Mouse (Mus musculus): ENCODE data around the gene Ninj2.
A peak's percentile ranks its signal among the peaks of the same experiment; 100 is the strongest.

Gene Ninj2

DNA sequence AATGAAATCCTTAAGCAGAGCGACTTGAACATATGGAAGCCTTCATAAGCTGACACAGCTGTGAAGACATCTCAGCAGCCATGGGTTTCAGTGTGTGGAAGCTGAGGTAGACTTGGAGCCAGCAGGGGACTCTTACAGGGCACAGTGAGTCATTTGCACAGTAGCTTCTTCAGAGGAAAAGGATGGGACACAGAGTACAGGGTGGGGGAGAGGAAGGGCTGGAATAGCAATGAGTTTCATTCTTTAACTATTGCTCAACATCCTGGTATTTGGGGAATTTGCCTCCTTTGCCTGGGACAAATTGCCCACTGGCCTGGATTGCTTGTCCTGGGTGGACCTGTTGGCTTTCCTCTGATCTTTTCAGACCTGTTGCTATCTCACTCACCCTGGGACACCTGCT lies 52.3 kb downstream of the Ninj2 start:
- peak in 1 of 2 experiments; percentile 71 for DNase-seq

DNA sequence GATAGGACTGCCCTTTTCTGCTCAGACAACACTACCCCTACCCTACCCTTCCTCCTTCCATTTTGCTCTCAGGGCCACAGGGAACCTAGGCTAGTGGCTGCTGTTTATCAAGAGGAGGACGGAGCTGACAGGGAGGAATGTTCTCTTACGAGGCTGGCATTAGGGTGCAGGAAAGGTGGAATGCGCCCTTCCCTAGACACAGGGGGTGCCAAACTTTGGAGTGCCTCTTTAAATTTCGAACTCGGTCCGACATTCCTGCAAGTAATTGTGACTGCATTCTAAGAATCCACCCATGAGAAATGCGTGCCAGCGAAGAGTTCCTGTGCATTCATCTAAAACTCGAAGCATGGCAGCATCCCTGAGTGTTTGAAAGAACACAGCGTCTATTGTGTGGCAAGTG lies 53.5 kb downstream of the Ninj2 start:
- DNase-seq, result peak; percentile 30 to 56

DNA sequence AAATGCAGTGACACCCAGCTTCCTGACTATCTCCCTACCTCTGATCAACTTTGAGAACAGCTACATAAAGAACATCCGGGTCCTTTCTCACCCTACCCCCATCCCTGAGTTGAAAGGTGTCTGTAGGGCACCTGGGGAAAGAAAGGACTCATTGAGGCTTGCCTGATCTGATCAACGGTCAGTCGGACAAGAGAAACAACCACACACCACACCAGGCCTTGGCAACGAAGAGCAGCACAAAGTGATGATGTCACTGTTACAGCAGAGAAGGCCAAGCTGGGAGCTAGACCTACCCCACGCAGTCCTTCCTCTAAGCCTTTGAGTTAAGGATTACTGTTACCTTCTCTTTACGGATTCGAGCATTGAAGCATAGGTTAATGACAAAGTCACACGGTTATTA lies 54.3 kb downstream of the Ninj2 start:
- no peak for DNase-seq

GRCm38 (mm10) chr6:120148716-120149392 lies 55.7 kb downstream of the Ninj2 start:
- no peak for DNase-seq

GRCm38 (mm10) chr6:120149458-120150120 lies 56.4 kb downstream of the Ninj2 start:
- no peak for DNase-seq

DNA sequence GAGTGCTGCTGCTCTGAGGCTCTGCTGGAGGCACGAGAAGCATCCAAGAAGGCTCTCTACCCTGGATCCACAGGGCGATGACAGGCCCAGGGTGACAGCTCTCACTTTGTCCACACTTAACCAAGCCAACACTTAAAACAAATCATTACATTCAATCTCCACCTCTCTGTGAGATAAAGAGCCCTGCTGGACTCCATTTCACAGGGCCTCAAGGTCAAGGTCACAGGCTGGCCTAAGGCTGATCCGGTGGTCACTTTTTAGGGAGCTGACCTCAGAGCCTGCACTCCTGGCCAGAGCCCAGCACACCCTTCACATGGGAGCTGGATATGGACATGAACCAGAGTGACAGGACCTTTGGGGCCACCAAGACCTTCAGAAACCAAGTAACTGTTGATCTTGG lies 57.1 kb downstream of the Ninj2 start:
- no peak for DNase-seq

- peak in 1 of 2 experiments; percentile 37 for DNase-seq
Observed at GRCm38 (mm10) chr6:120151616-120152053, 58.5 kb downstream of the Ninj2 start.

DNA sequence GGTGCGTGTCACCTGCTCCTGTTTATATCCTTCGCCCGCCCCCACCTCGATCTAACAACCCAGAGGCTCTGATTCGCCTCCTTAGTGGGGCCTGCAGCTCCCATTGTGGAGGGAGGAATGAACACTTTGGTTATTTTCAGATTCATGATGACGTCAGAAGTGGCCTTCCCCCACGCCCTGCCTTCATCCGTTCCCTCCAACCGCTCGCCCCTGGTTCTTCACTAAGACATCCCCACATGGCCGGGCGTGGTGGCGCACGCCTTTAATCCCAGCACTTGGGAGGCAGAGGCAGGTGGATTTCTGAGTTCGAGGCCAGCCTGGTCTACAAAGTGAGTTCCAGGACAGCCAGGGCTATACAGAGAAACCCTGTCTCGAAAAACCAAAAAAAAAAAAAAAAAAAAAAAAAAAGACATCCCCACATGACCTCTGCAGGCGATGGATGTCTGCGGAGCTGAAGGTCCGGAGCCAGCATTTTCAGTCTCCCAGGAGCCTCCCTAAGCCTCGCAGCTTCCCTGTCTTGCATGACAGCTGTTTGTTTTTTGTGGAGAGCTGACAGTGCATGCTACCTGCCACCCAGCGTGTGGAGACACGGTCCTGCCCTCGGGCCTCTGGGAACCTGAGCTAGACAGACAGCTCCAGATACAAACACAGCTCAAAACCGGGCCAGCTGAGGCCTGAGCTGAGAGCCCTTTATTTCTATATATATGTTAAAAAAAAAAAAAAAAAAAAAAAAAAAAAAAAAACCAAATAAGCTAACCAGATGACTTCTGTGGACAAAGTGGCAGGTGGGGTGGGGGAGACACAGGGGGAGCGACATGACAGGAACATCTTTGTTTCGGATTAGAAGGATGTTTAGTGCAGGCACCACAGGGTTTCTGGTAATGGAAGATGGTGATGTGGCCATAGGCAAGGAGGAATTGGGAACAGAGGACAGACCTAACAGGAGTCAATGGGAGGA lies 59.9 kb downstream of the Ninj2 start:
- no peak for DNase-seq

- no peak for DNase-seq
Observed at GRCm38 (mm10) chr6:120154526-120155309, 61.6 kb downstream of the Ninj2 start.

DNA sequence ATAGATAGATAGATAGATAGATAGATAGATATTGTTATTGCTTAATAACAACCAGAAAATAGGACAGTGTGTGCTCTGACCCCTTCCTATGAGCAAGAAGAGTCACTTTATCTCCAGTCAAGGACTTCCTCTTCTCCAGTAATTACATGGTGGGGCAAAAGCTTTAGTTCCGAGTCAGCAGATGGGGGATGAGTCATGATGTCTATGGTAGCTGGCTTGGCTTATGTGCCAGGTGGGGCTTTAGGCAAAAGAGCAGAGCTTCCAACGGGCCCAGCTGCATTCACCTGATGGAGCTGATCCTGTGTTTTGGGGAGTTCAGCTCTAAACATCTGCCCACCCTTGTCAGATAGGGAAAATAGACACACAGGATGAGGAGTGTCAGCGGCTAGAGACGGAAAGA lies 62.4 kb downstream of the Ninj2 start:
- no peak for DNase-seq

DNA sequence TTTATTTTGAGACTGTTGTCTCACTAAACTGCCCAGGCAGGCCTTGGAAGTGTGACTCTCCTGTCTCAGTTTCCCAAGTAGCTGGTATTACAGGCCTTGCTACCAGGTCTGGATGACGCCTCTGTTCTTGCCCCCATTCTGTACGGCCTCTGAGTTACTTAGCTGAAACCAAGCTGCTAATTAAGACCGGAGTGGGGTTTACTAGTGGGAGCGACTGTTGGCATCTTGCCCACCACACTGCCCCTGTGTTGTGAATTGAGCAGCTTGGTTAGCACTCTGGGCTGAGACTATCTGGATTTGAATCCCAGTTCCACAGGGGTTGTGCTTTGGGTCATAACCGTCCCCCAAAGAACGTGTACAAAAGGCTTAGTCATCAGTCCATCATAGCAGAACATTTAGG lies 64.3 kb downstream of the Ninj2 start:
- DNase-seq, result no peak

GRCm38 (mm10) chr6:120159133-120159901 lies 66.2 kb downstream of the Ninj2 start:
- DNase-seq, result peak; percentile 63 to 79

- DNase-seq, result no peak
Observed at GRCm38 (mm10) chr6:120162928-120163327, 69.8 kb downstream of the Ninj2 start.

- no peak for DNase-seq
Observed at GRCm38 (mm10) chr6:120164765-120165164, 71.6 kb downstream of the Ninj2 start.

GRCm38 (mm10) chr6:120167574-120167973 lies 74.4 kb downstream of the Ninj2 start:
- no peak for DNase-seq

DNA sequence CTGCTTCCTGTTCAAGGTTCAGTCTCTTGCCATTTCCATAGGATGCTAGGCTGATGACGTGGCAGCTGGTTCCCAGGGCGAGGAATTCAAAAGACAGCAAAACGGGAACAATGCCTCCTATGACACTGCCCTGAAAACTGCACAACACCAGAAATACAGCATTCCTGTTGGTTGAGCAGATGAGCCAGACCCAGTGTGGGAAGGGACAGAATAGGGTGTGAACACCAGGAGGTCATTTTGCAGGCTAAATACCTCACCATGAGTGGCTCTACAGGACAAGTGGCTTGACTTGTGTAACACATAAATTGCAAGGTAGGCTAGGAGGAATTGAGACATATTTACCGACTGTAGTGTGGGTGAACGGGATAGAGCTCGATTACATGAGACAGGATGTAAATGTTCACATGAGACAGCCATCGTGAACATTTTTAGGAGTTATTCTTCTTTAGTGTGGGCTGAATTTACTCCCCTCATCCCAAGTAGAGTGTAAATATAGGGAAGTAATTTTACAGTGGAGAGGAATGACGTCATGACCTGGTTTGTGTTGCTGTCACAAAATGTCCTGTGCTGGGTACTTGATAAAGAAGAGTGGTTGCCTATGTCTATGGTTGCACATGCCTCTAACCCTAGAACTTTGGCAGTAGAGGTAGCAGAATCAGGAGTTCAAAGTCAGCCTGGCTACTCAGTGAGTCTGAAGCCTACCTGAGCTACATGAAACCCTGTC lies 79.3 kb downstream of the Ninj2 start:
- DNase-seq, result no peak

GRCm38 (mm10) chr6:120174028-120174601 lies 81.0 kb downstream of the Ninj2 start:
- peak in 1 of 2 experiments; percentile 70 for DNase-seq

- peak in 1 of 2 experiments; percentile 45 for DNase-seq
Observed at GRCm38 (mm10) chr6:120174602-120175115, 81.5 kb downstream of the Ninj2 start.

DNA sequence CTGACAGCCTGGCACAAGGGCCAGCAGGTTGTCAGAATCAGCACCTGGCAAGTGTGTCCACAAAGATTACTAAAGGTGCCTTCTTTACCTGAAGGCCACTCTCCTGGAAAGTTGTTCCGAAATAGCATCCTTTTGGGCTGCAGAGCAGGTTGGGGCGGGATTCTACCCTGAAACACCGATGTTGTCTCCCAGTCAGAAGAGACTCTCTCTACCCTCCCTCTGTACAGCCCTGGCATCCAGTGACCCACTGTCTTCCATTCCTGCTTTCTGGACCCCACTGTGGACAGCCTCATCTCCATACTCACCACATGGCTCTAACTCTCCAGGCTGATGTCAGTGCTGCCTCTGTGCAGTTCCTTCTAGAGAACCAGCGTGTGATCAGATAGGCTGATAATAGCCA lies 82.5 kb downstream of the Ninj2 start:
- no peak for DNase-seq

DNA sequence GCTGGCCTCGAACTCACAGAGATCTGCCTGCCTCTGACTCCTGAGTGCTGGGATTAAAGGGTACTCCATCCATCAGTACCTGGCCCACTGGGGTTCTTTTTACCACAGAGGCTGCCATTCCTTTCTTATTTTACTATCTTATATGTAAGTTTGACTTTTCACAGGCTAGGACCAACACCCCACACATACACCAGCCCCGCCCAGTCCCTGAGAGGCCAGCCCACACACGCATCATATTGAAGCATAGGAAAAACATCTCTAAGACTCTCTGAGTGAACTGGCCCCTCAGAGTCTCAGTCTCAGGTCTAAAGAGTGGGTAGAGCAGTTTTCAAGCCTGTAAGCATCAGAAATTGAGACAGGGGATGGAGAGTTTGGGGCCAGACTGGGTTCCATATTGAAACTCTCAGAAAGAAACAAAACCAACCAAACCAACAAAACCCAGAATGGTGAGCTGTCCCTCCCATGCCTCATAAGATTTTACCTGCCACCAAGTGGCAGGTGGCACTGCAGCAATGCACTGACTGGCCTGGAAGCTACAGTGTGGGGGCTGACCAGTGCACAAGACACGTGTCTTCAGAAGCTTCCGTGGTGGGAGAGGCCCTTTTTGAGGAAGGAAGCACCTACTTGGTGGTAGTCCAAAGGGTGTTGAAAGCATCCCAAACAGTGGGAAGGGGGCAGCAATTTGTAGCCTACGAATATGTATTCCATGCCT lies 86.0 kb downstream of the Ninj2 start:
- DNase-seq, result no peak

Data from kidney, postnatal 36 days (tissue).